Mouse (Mus musculus) embryonic facial prominence, embryonic 10.5 days (tissue): ENCODE measurements around the gene Capsl. TPM values are rescaled to one million over a fixed set of nuclear protein-coding genes. Genes with fewer than 3 reads are reported as not detected.

Source experiments
- DNase-seq: peaks from one replicate; pipeline ENCODE4 v3.0.0-alpha.2; 2017; ENCODE audit warnings: low spot score
- H3K27ac ChIP-seq: fragments of 300-500 bp; sonication (generic); replicated peaks from 2 replicates; pipeline ENCODE4 v1.5.1; 2016; ENCODE audit warnings: mild to moderate bottlenecking
- H3K27me3 ChIP-seq: fragments of 300-500 bp; sonication (generic); replicated peaks from 2 replicates; pipeline ENCODE4 v1.6.1; 2016; ENCODE audit warnings: low read depth, mild to moderate bottlenecking; ENCODE audit not compliant: poor library complexity, severe bottlenecking
- H3K36me3 ChIP-seq: fragments of 300-500 bp; sonication (generic); replicated peaks from 2 replicates; pipeline ENCODE4 v1.6.1; 2016; ENCODE audit warnings: mild to moderate bottlenecking, moderate library complexity
- H3K4me1 ChIP-seq: fragments of 300-500 bp; sonication (generic); 2 replicates; pipeline ENCODE4 v1.6.1; 2016
- H3K4me3 ChIP-seq: fragments of 300-500 bp; sonication (generic); 2 replicates; pipeline ENCODE4 v1.5.1; 2016; ENCODE audit warnings: mild to moderate bottlenecking, moderate library complexity
- H3K9me3 ChIP-seq: fragments of 300-500 bp; sonication (generic); 2 replicates; pipeline ENCODE4 v1.6.1; 2016; ENCODE audit warnings: mild to moderate bottlenecking
- WGBS: fragments of 180-500 bp; shearing (Covaris S2); methylation state at CpG from one replicate; pipeline ENCODE4 v1.1.7; 2016; 5-methylcytosine and 5-hydroxymethylcytosine counted together
- polyA plus RNA-seq: library from polyadenylated mRNA; unstranded; fragments of >200 nt; fragmentation: Nextera tagmentation; extraction: Ambion mirVana; gene quantifications from 2 replicates; pipeline ENCODE4 v1.2.1, GENCODE M21; 2016

The Capsl gene
- polyA plus RNA-seq, 1 experiment from 2014 or later = 2.0 TPM

GRCm38 (mm10) chr15:9472618-9473017, 36.8 kb downstream of the Capsl start:
- no peaks in the 10 kb centered on the region for H3K4me1 ChIP-seq
- H3K4me3 ChIP-seq = no peak overlapping the region
- no peak for DNase-seq
- WGBS = 74% methylated on average over 3 of the region's 3 CpGs
- H3K9me3 ChIP-seq = peaks cover 6% of the 10 kb centered on the region; the same call in 1 of the 2 replicates
- H3K27me3 ChIP-seq = no peaks in the 10 kb centered on the region
- no peak overlapping the region for H3K27ac ChIP-seq
- no peaks in the 10 kb centered on the region for H3K36me3 ChIP-seq

GRCm38 (mm10) chr15:9473188-9473587, 37.4 kb downstream of the Capsl start:
- Histone ChIP-seq H3K9me3 (peaks cover 6% of the 10 kb centered on the region; the same call in 1 of the 2 replicates), H3K4me1 (no peaks in the 10 kb centered on the region), H3K27me3 (no peaks in the 10 kb centered on the region), H3K36me3 (no peaks in the 10 kb centered on the region), H3K4me3 (no peak overlapping the region), H3K27ac (no peak overlapping the region)
- no peak for DNase-seq
- 93% methylated on average over 1 of the region's 1 CpGs for WGBS

- Histone ChIP-seq H3K27me3 (no peaks in the 10 kb centered on the region), H3K4me1 (no peaks in the 10 kb centered on the region), H3K36me3 (no peaks in the 10 kb centered on the region), H3K9me3 (no peaks in the 10 kb centered on the region), H3K27ac (no peak overlapping the region), H3K4me3 (no peak overlapping the region)
- DNase-seq = no peak
- WGBS = 88% methylated on average over 2 of the region's 2 CpGs
These were observed 53.7 kb downstream of the Capsl start for GRCm38 (mm10) chr15:9489417-9490118.

- no peak for DNase-seq
- no peak overlapping the region for H3K4me3 ChIP-seq
- no peaks in the 10 kb centered on the region for H3K4me1 ChIP-seq
- WGBS = 81% methylated on average over 3 of the region's 3 CpGs
- H3K27ac ChIP-seq = no peak overlapping the region
- H3K27me3 ChIP-seq = no peaks in the 10 kb centered on the region
- H3K9me3 ChIP-seq = no peaks in the 10 kb centered on the region
- no peaks in the 10 kb centered on the region for H3K36me3 ChIP-seq
These were observed 56.2 kb downstream of the Capsl start for GRCm38 (mm10) chr15:9492077-9492476.

Other genes with a start within 250 kb of the Capsl start
- gene Ugt3a1, start 159.1 kb upstream of the Capsl start, polyA plus RNA-seq = not detected in 2 replicates
- gene Ugt3a2, start 100.5 kb upstream of the Capsl start, polyA plus RNA-seq = not detected in 2 replicates
- not detected in 2 replicates for gene Il7r, start 94.1 kb downstream of the Capsl start, polyA plus RNA-seq